Mouse (Mus musculus): Measurements from ENCODE around the gene Lrrn1.

DNA sequence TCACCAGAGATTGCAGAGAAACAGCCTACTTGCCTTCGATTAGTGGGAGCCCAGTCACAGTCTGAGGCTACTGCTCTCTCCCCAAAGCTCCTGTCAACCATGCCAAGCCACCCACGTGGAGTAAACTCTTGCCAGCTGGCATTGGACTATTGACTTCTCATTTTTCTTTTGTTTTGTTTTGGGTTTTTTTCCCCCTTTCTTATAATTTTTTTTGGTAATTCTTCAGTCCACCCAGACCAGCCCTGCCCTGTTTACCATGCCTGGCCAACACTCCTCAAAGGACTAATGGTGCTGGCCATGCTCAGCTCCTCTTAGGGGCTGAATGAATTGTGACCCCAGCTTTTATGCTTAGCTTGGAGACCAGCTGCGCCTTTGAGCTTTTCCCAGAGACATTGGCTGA is 27.4 kb downstream of the Lrrn1 start:
- TF ChIP-seq CTCF (IDR thresholded peaks at IDR 0.05; ENCODE audit: low read depth) (no peak), EP300 (IDR thresholded peaks at IDR 0.05; ENCODE audit: low read depth) (no peak)

Measured in heart, postnatal 0 days (tissue).